Mouse (Mus musculus) midbrain, embryonic 10.5 days (tissue): ENCODE data around the gene Olfr609. TPM values are rescaled to one million over a fixed set of nuclear protein-coding genes. Genes with fewer than 3 reads are reported as not detected.
"Not testable (repeated sequence)": the region's sequence is repeated elsewhere in the genome, so short reads cannot be mapped to it uniquely, and the experiment has no call there.

Source experiments
- DNase-seq: peaks from one replicate; pipeline ENCODE4 v3.0.0-alpha.2; 2017; ENCODE audit warnings: low spot score
- H3K27ac ChIP-seq: fragments of 300-500 bp; sonication (generic); replicated peaks from 2 replicates; pipeline ENCODE4 v1.5.1; 2016; ENCODE audit warnings: mild to moderate bottlenecking
- H3K27me3 ChIP-seq: fragments of 300-500 bp; sonication (generic); 2 replicates; pipeline ENCODE4 v1.6.1; 2016; ENCODE audit warnings: low read depth, mild to moderate bottlenecking; ENCODE audit not compliant: poor library complexity, severe bottlenecking
- H3K36me3 ChIP-seq: fragments of 300-500 bp; sonication (generic); 2 replicates; pipeline ENCODE4 v1.6.1; 2016; ENCODE audit warnings: mild to moderate bottlenecking, moderate library complexity
- H3K4me1 ChIP-seq: fragments of 300-500 bp; sonication (generic); 2 replicates; pipeline ENCODE4 v1.6.1; 2016
- H3K4me3 ChIP-seq: fragments of 300-500 bp; sonication (generic); 2 replicates; pipeline ENCODE4 v1.5.1; 2016; ENCODE audit warnings: mild to moderate bottlenecking, moderate library complexity
- H3K9me3 ChIP-seq: fragments of 300-500 bp; sonication (generic); replicated peaks from 2 replicates; pipeline ENCODE4 v1.6.1; 2016; ENCODE audit warnings: mild to moderate bottlenecking
- WGBS: fragments of 180-500 bp; shearing (Covaris S2); methylation state at CpG from one replicate; pipeline ENCODE4 v1.1.7; 2016; 5-methylcytosine and 5-hydroxymethylcytosine counted together
- polyA plus RNA-seq: library from polyadenylated mRNA; unstranded; fragments of >200 nt; fragmentation: Nextera tagmentation; extraction: Ambion mirVana; gene quantifications from 2 replicates; pipeline ENCODE4 v1.2.1, GENCODE M21; 2016

Olfr609 gene
- not detected in 2 replicates for polyA plus RNA-seq

- H3K36me3 ChIP-seq, result no peaks in the 10 kb centered on the region
- H3K9me3 ChIP-seq, result no peaks in the 10 kb centered on the region
- no peaks in the 10 kb centered on the region for H3K4me1 ChIP-seq
- H3K27me3 ChIP-seq, result no peaks in the 10 kb centered on the region
- H3K27ac ChIP-seq, result no peak within 1 kb of the TSS
- WGBS, result 84% methylated on average over 1 of the region's 1 CpGs
- H3K4me3 ChIP-seq, result no peak within 1 kb of the TSS
- DNase-seq, result no peak
These were observed at the start of gene Olfr609 for GRCm38 (mm10) chr7:103497962-103498361. TSS of gene Olfr609 (minus strand) at chr7:103498062.

DNA sequence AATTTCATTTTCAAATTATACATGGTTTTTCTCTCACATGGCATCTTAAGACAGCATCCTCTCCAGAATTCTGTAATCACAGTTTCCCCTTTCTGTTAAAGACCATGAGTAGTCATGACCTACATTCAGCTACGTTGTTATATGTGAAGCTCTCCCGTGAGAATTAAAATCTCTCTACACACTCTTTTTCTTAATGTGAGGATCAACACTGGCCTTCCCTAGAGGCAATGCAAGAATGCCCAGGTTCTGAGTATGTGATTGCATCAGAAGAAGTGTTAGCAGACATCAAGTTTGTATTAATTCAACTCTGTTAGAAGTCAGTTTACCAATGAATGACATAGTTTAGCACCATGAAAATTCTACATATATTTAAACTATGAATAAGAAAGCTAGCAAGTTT lies 44.8 kb upstream of the Olfr609 start, which contains the start of gene Olfr612:
Gene Olfr612, minus strand, starts transcription at position 101 of the 400 bp plus-strand sequence.
- H3K27ac ChIP-seq, H3K27me3 ChIP-seq, H3K4me1 ChIP-seq, H3K36me3 ChIP-seq, H3K4me3 ChIP-seq, DNase-seq, H3K9me3 ChIP-seq: not testable (repeated sequence)
- 87% methylated on average over 2 of the region's 2 CpGs for WGBS

- not testable (repeated sequence) for H3K9me3 ChIP-seq, H3K36me3 ChIP-seq, H3K4me3 ChIP-seq, H3K4me1 ChIP-seq, H3K27ac ChIP-seq, DNase-seq, H3K27me3 ChIP-seq
- WGBS, result 79% methylated on average over 1 of the region's 1 CpGs
These were observed 22.9 kb upstream of the Olfr609 start, which contains the start of gene Olfr611 for GRCm38 (mm10) chr7:103520746-103521145. TSS of gene Olfr611 (minus strand) at chr7:103520846.

- 84% methylated on average over 2 of the region's 2 CpGs for WGBS
- H3K27me3 ChIP-seq, result no peaks in the 10 kb centered on the region
- no peak for DNase-seq
These were observed 14.2 kb upstream of the Olfr609 start, which contains the start of gene Olfr610 for GRCm38 (mm10) chr7:103512022-103512421. TSS of gene Olfr610 (minus strand) at chr7:103512122.

GRCm38 (mm10) chr7:103477106-103477505 lies 20.8 kb downstream of the Olfr609 start:
- not testable (repeated sequence) for H3K27ac ChIP-seq, H3K4me3 ChIP-seq, H3K4me1 ChIP-seq, H3K9me3 ChIP-seq, H3K36me3 ChIP-seq, DNase-seq, H3K27me3 ChIP-seq
- WGBS, result 89% methylated on average over 9 of the region's 9 CpGs

More at GRCm38 (mm10) chr7:103512022-103512421, 14.2 kb upstream of the Olfr609 start, which contains the start of gene Olfr610:
- no peaks in the 10 kb centered on the region for H3K36me3 ChIP-seq
- no peaks in the 10 kb centered on the region for H3K9me3 ChIP-seq
- H3K27ac ChIP-seq, result no peak within 1 kb of the TSS
- H3K4me1 ChIP-seq, result no peaks in the 10 kb centered on the region
- H3K4me3 ChIP-seq, result no peak within 1 kb of the TSS

GRCm38 (mm10) chr7:103469577-103469976 lies 28.3 kb downstream of the Olfr609 start, which contains the start of gene Olfr608:
TSS of gene Olfr608 (plus strand) at chr7:103469877.
- no peak for DNase-seq
- H3K9me3 ChIP-seq, result no peaks in the 10 kb centered on the region
- no peak within 1 kb of the TSS for H3K27ac ChIP-seq

GRCm38 (mm10) chr7:103460590-103460989 lies 37.3 kb downstream of the Olfr609 start:
- DNase-seq, result no peak
- Histone ChIP-seq H3K27me3 (no peaks in the 10 kb centered on the region), H3K4me1 (no peaks in the 10 kb centered on the region), H3K36me3 (no peaks in the 10 kb centered on the region), H3K27ac (no peak overlapping the region), H3K4me3 (no peak overlapping the region), H3K9me3 (no peaks in the 10 kb centered on the region)
- 89% methylated on average over 5 of the region's 5 CpGs for WGBS

More at GRCm38 (mm10) chr7:103469577-103469976, 28.3 kb downstream of the Olfr609 start, which contains the start of gene Olfr608:
- H3K4me3 ChIP-seq, result no peak within 1 kb of the TSS
- no peaks in the 10 kb centered on the region for H3K27me3 ChIP-seq
- H3K4me1 ChIP-seq, result no peaks in the 10 kb centered on the region
- no peaks in the 10 kb centered on the region for H3K36me3 ChIP-seq

GRCm38 (mm10) chr7:103448746-103449145 lies 49.1 kb downstream of the Olfr609 start, which contains the start of gene Olfr606:
TSS of gene Olfr606 (plus strand) at chr7:103449046.
- H3K36me3 ChIP-seq, result no peaks in the 10 kb centered on the region
- H3K27me3 ChIP-seq, result no peaks in the 10 kb centered on the region
- H3K4me1 ChIP-seq, result no peaks in the 10 kb centered on the region
- no peaks in the 10 kb centered on the region for H3K9me3 ChIP-seq
- DNase-seq, result no peak
- no peak within 1 kb of the TSS for H3K27ac ChIP-seq
- no peak within 1 kb of the TSS for H3K4me3 ChIP-seq
- WGBS, result 90% methylated on average over 2 of the region's 2 CpGs

DNA sequence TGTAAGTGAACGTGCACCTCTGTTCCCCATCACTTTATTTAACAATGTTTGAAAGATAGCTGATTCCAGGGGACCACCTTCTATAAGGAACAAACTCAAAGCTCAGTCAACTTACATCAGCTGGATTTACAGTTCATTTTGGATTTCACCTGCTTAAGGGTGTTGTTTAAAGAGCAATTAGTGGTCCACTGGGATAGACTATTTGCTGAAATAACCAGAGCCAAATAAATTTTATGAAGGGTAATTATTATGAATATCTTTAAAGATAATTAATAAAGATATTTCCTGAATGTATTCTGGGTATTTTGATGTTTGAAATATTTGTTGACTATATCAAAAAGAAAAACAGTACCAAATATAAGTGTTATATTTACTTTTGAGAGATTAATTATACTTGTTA lies 52.5 kb downstream of the Olfr609 start, which contains the start of gene Olfr605:
Gene Olfr605, minus strand, starts transcription at position 101 of the 400 bp plus-strand sequence.
- Histone ChIP-seq H3K4me1 (no peaks in the 10 kb centered on the region), H3K9me3 (no peaks in the 10 kb centered on the region), H3K27me3 (no peaks in the 10 kb centered on the region), H3K4me3 (no peak within 1 kb of the TSS), H3K27ac (no peak within 1 kb of the TSS), H3K36me3 (no peaks in the 10 kb centered on the region)
- 92% methylated on average over 1 of the region's 1 CpGs for WGBS
- DNase-seq, result no peak

Other genes starting within 250 kb of the Olfr609 start
- gene Usp17ld, start 245.6 kb downstream of the Olfr609 start, polyA plus RNA-seq, result not detected in 2 replicates
- not detected in 2 replicates for gene Olfr596, start 192.4 kb downstream of the Olfr609 start, polyA plus RNA-seq
- not detected in 2 replicates for gene Olfr597, start 181.7 kb downstream of the Olfr609 start, polyA plus RNA-seq
- not detected in 2 replicates for gene Olfr598, start 174.5 kb downstream of the Olfr609 start, polyA plus RNA-seq
- not detected in 2 replicates for gene Olfr599, start 162.1 kb downstream of the Olfr609 start, polyA plus RNA-seq
- gene Olfr600, start 148.4 kb downstream of the Olfr609 start, polyA plus RNA-seq, result not detected in 2 replicates
- gene Olfr601, start 135.4 kb downstream of the Olfr609 start, polyA plus RNA-seq, result not detected in 2 replicates
- not detected in 2 replicates for gene Olfr603, start 111.9 kb downstream of the Olfr609 start, polyA plus RNA-seq
- not detected in 2 replicates for gene Usp17lc, start 83.0 kb downstream of the Olfr609 start, polyA plus RNA-seq
- not detected in 2 replicates for gene Olfr605, start 52.6 kb downstream of the Olfr609 start, polyA plus RNA-seq
- not detected in 2 replicates for gene Olfr606, start 49.0 kb downstream of the Olfr609 start, polyA plus RNA-seq
- gene Olfr607, start 33.9 kb downstream of the Olfr609 start, polyA plus RNA-seq, result not detected in 2 replicates
- gene Olfr608, start 28.2 kb downstream of the Olfr609 start, polyA plus RNA-seq, result not detected in 2 replicates
- gene Olfr610, start 14.1 kb upstream of the Olfr609 start, polyA plus RNA-seq, result not detected in 2 replicates
- not detected in 2 replicates for gene Olfr611, start 22.8 kb upstream of the Olfr609 start, polyA plus RNA-seq
- gene Olfr612, start 44.7 kb upstream of the Olfr609 start, polyA plus RNA-seq, result not detected in 2 replicates
- not detected in 2 replicates for gene Olfr613, start 50.0 kb upstream of the Olfr609 start, polyA plus RNA-seq
- gene Olfr615, start 58.0 kb upstream of the Olfr609 start, polyA plus RNA-seq, result not detected in 2 replicates
- not detected in 2 replicates for gene Olfr616, start 71.1 kb upstream of the Olfr609 start, polyA plus RNA-seq
- gene Olfr617, start 75.0 kb upstream of the Olfr609 start, polyA plus RNA-seq, result not detected in 2 replicates
- gene Olfr618, start 92.0 kb upstream of the Olfr609 start, polyA plus RNA-seq, result not detected in 2 replicates
- not detected in 2 replicates for gene Olfr619, start 102.5 kb upstream of the Olfr609 start, polyA plus RNA-seq
- gene Olfr620, start 114.5 kb upstream of the Olfr609 start, polyA plus RNA-seq, result not detected in 2 replicates
- not detected in 2 replicates for gene Olfr622, start 144.6 kb upstream of the Olfr609 start, polyA plus RNA-seq
- not detected in 2 replicates for gene Olfr623, start 165.6 kb upstream of the Olfr609 start, polyA plus RNA-seq
- gene Olfr624, start 173.1 kb upstream of the Olfr609 start, polyA plus RNA-seq, result 0.02 TPM in 2 replicates
- gene Olfr625-ps1, start 184.7 kb upstream of the Olfr609 start, polyA plus RNA-seq, result not detected in 2 replicates
- not detected in 2 replicates for gene Olfr243, start 216.6 kb upstream of the Olfr609 start, polyA plus RNA-seq
- gene Olfr628, start 232.3 kb upstream of the Olfr609 start, polyA plus RNA-seq, result not detected in 2 replicates
- gene Olfr629, start 246.9 kb upstream of the Olfr609 start, polyA plus RNA-seq, result not detected in 2 replicates